Mouse (Mus musculus) spleen, adult 2 months (tissue): ENCODE data around the gene S1pr5. TPM values are rescaled to one million over a fixed set of nuclear protein-coding genes. Genes with fewer than 3 reads are reported as not detected.
"Not testable (repeated sequence)": the region's sequence is repeated elsewhere in the genome, so short reads cannot be mapped to it uniquely, and the experiment has no call there.

ENCODE experiments used
- DNase-seq, 2 experiments: peaks; one replicate each; pipeline versions ENCODE4 v3.0.0 to v3.0.0-alpha.2; 2012 to 2021; ENCODE audit warnings: low spot score in 2 of 2, low read depth in 1 of 2
- H3K27ac ChIP-seq: fragments of 200-500 bp; 2 replicates; pipeline ENCODE4 v1.5.1; 2012; ENCODE audit warnings: low read length, inconsistent platforms; ENCODE audit not compliant: insufficient read depth
- H3K27me3 ChIP-seq: fragments of 200-500 bp; 2 replicates; pipeline ENCODE4 v1.6.1; 2012; ENCODE audit warnings: mild to moderate bottlenecking, moderate library complexity, low read length, inconsistent platforms; ENCODE audit not compliant: control insufficient read depth, insufficient read depth
- H3K36me3 ChIP-seq: fragments of 200-500 bp; 2 replicates; pipeline ENCODE4 v1.6.1; 2012; ENCODE audit warnings: mild to moderate bottlenecking, low read length, inconsistent platforms; ENCODE audit not compliant: control insufficient read depth, insufficient read depth
- H3K4me1 ChIP-seq: fragments of 200-500 bp; 2 replicates; pipeline ENCODE4 v1.6.1; 2011; ENCODE audit warnings: inconsistent platforms; ENCODE audit not compliant: control insufficient read depth, insufficient read depth, insufficient read length
- H3K4me3 ChIP-seq: fragments of 200-500 bp; 2 replicates; pipeline ENCODE4 v1.5.1; 2011; ENCODE audit warnings: mild to moderate bottlenecking, inconsistent platforms; ENCODE audit not compliant: insufficient read depth, insufficient read length; ENCODE audit errors: extremely low read depth
- CTCF ChIP-seq: fragments of 200-500 bp; IDR thresholded peaks from 2 replicates; pipeline ENCODE4 v1.5.1; 2011; ENCODE audit warnings: mild to moderate bottlenecking, inconsistent platforms; ENCODE audit not compliant: insufficient read depth, insufficient read length, insufficient replicate concordance; ENCODE audit errors: extremely low read depth
- POLR2A ChIP-seq: fragments of 200-500 bp; IDR thresholded peaks from 2 replicates; pipeline ENCODE4 v1.6.1; 2011; ENCODE audit warnings: low read depth, low read length, inconsistent platforms
- WGBS: fragments of 180-500 bp; shearing (Covaris S2); methylation state at CpG from one replicate; pipeline ENCODE4 v1.1.7; 2018; 5-methylcytosine and 5-hydroxymethylcytosine counted together
- polyA plus RNA-seq: library from polyadenylated mRNA; depleted of rRNA; stranded (reverse); fragments of >200 nt; gene quantifications from 2 replicates; pipeline ENCODE4 v1.2.3, GENCODE M21; 2012

Gene S1pr5
- polyA plus RNA-seq, 1 experiment: 12.2 TPM

DNA sequence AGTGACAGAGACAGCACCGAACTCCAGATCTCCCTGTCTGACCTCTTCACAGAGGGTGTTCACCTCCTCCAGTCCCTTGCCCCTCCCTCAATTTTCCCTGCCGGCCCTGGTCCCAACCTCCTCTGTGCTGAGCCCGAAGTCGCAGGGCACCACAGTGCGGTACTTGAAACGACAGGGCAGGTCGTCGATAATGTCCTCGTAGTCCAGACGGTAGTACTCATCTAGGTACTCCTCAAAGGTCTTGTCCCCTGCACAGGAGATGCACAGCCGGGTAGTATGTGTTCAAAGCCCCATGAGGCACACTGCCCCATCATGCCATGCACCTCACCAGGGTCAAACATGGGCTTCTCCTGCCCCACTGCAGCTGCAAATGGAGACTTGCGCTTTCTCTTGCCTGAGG is 27.5 kb upstream of the S1pr5 start:
- Histone ChIP-seq H3K27me3 (no peaks in the 10 kb centered on the region), H3K4me1 (no peaks in the 10 kb centered on the region), H3K27ac (no peak overlapping the region), H3K36me3 (peaks cover 72% of the 10 kb centered on the region), H3K4me3 (no peak overlapping the region)
- no peak for TF ChIP-seq CTCF
- TF ChIP-seq POLR2A: no peak
- DNase-seq: no peak
- 93% methylated on average over 12 of the region's 12 CpGs for WGBS

DNA sequence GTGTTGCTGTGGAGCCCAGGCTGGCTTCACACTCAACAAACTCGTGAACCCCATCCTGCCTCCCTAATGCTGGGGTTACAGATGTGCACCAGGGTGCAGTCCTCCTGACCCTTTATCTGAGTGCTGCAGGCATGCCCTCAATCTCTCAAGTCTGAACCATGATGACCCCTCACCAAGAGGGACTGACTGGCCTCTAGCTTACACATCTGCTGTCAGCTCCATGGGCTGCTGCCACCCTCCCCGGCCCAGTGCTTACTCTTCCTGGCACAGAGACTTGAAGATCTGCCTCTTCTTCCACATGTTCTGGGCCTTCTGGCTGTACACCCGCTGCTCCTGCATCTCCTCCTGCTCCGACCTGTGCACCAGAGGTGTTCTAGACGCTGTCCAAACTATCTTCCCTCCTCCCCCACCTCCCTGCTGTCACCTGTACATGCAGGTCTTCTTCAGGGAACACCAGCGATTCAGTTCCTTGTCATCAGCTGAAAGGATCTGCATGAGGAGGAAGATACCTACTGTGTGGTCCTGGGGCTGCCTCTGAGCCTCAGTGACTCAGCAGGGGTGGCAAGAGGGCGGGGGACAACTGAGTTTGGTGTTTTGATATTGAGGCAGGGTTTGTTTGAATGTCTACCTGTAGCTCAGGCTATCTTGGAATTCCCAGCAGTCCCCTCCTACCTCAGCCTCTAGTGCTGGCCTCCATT is 26.9 kb upstream of the S1pr5 start:
- H3K4me3 ChIP-seq: no peak overlapping the region
- TF ChIP-seq CTCF: no peak
- TF ChIP-seq POLR2A: no peak
- 88% methylated on average over 7 of the region's 7 CpGs for WGBS
- H3K36me3 ChIP-seq: peaks cover 72% of the 10 kb centered on the region
- no peaks in the 10 kb centered on the region for H3K4me1 ChIP-seq
- DNase-seq: no peak
- H3K27me3 ChIP-seq: no peaks in the 10 kb centered on the region
- H3K27ac ChIP-seq: no peak overlapping the region

DNA sequence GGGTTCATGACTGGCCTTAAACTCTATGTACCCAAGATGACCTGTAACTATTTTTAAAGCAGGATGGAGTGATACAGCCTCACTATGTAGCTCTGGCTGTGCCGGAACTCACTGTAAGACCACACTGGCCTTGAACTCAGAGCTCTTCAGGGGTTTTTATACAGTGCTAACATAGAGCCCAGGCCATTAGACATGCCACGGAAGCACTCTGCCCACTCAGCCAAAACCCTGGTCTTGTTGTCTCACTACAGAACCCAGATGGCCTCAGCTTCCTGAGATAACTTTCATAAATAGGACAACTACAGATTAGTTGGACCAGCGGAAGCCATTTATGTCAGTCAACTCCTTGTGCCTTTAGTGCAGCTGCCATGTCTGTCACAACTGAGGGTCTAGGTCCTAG is 26.1 kb upstream of the S1pr5 start:
- Histone ChIP-seq H3K36me3 (peaks cover 68% of the 10 kb centered on the region), H3K27me3 (no peaks in the 10 kb centered on the region), H3K4me3 (no peak overlapping the region), H3K4me1 (no peaks in the 10 kb centered on the region), H3K27ac (no peak overlapping the region)
- 92% methylated on average over 3 of the region's 3 CpGs for WGBS
- DNase-seq: no peak
- TF ChIP-seq CTCF (no peak), POLR2A (no peak)

DNA sequence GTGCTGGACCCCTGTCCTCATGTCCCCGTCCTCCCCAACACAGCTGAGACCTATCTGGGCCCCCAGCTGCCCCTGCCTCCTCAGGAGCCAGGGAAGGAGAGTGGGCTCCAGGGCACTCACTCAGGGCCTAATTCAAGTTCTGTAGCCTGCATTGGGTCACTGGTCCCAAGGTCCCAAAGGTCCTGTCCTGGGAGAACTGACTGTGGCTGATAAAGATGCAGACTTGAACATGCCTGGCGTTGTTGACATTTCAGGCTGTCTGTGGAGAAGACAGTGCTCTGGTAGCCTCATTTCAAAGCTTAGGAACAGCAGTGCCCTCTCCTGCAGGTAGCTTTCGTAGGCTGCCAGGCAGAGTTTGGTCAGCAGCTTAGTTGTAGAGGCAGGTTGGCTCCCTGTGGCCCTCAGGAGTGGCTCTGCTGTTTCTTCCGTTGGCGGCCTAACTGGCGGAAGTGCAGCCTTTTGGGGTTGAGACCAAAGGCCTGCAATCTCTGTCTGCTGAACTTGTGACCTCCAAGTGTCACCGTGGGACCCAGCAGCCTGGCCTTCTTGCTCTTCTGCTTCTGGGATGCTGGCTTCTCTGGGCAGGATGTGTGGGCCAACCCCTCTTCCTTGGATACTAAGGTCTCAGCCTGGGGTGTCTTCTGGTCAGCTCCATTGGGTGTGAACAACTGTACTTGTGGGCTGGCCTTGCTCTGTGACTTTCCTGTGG is 25.4 kb upstream of the S1pr5 start:
- no peak for DNase-seq
- TF ChIP-seq POLR2A: no peak
- TF ChIP-seq CTCF: no peak
- no peaks in the 10 kb centered on the region for H3K27me3 ChIP-seq
- WGBS: 90% methylated on average over 7 of the region's 7 CpGs
- H3K4me1 ChIP-seq: no peaks in the 10 kb centered on the region
- no peak overlapping the region for H3K27ac ChIP-seq
- H3K36me3 ChIP-seq: peaks cover 67% of the 10 kb centered on the region
- H3K4me3 ChIP-seq: no peak overlapping the region

DNA sequence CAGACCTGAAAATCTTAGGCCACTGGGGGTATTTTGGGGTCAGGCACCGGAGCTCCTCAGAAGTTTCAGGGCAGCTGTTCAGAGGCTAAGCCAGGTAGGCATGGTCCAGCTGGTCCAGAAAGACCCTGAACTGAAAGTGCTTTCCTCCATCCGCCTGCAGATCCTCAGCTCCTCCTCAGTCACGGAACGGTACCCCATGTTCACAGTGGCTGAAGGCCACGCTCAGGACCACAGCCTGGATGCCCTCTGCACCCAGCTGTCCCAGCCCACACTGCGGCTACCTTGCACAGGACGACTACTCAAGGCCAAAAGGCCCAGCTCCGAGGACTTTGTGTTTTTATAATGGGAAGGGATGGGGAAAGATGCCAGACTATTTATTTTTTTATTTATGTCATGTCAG is 24.9 kb upstream of the S1pr5 start:
- Histone ChIP-seq H3K4me1 (no peaks in the 10 kb centered on the region), H3K27ac (no peak overlapping the region), H3K27me3 (no peaks in the 10 kb centered on the region), H3K4me3 (no peak overlapping the region), H3K36me3 (peaks cover 70% of the 10 kb centered on the region)
- no peak for TF ChIP-seq CTCF
- no peak for TF ChIP-seq POLR2A
- 96% methylated on average over 8 of the region's 8 CpGs for WGBS
- no peak for DNase-seq

DNA sequence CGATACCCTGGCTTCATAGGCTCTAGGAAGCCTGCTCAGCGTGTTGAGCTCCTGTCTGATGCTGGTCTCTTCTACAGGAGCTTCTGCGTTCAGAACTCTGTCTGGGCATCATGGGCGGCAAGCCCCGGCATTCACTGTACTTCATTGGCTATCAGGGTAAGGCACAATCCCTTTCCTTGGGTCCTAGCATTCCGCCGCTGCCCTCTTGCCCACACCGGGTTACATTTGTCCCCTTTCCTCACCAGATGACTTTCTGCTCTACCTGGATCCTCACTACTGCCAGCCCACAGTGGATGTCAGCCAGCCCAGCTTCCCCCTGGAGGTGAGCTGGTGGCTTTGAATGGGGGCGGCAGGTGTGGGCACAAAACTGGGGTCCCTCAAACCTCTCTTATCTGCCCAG is 24.1 kb upstream of the S1pr5 start:
- WGBS: 92% methylated on average over 9 of the region's 9 CpGs
- TF ChIP-seq POLR2A (no peak), CTCF (no peak)
- H3K27ac ChIP-seq: no peak overlapping the region

DNA sequence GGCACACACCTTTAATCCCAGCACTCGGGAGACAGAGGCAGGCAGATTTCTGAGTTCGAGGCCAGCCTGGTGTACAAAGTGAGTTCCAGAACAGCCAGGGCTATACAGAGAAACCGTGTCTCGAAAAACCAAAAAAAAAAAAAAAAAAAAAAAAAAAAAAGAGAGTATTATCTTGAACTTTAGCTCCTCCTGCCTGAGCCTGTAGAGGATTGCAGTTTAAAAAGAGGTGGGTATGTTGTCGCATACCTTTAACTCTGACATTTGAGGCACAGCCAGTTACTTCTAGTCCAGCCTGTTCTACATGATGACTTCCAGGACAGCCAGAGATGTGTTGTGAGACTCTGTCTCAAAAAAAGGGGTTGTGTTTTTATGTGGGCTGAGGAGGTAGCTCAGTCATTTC is 21.3 kb upstream of the S1pr5 start:
- not testable (repeated sequence) for H3K4me3 ChIP-seq, H3K4me1 ChIP-seq, DNase-seq, H3K27me3 ChIP-seq, H3K27ac ChIP-seq
- H3K36me3 ChIP-seq: peaks cover 49% of the 10 kb centered on the region
- WGBS: 62% methylated on average over 5 of the region's 5 CpGs

More for the DNA sequence above, 24.1 kb upstream of the S1pr5 start:
- no peaks in the 10 kb centered on the region for H3K27me3 ChIP-seq
- H3K36me3 ChIP-seq: peaks cover 66% of the 10 kb centered on the region
- H3K4me1 ChIP-seq: no peaks in the 10 kb centered on the region
- DNase-seq: no peak
- no peak overlapping the region for H3K4me3 ChIP-seq
